Mouse (Mus musculus) olfactory bulb, adult 2 months (tissue): Measurements from ENCODE around the gene Slc36a3. TPM values are rescaled to one million over a fixed set of nuclear protein-coding genes. Genes with fewer than 3 reads are reported as not detected.

Experiments used
- H3K27ac ChIP-seq: fragments of 200-500 bp; 2 replicates; pipeline ENCODE4 v1.5.1; 2012; ENCODE audit warnings: low read depth, low read length; ENCODE audit not compliant: insufficient read depth
- H3K4me1 ChIP-seq: fragments of 200-500 bp; 2 replicates; pipeline ENCODE4 v1.6.1; 2012; ENCODE audit warnings: low read length; ENCODE audit not compliant: control insufficient read depth, insufficient read depth
- H3K4me3 ChIP-seq: fragments of 200-500 bp; 2 replicates; pipeline ENCODE4 v1.5.1; 2012; ENCODE audit warnings: mild to moderate bottlenecking, low read depth, low read length, moderate library complexity; ENCODE audit not compliant: insufficient read depth
- CTCF ChIP-seq: fragments of 200-500 bp; IDR thresholded peaks from 2 replicates; pipeline ENCODE4 v1.5.1; 2012; ENCODE audit warnings: low read depth, mild to moderate bottlenecking, low read length, moderate library complexity; ENCODE audit not compliant: insufficient read depth
- POLR2A ChIP-seq: fragments of 200-500 bp; IDR thresholded peaks from 2 replicates; pipeline ENCODE4 v1.6.1; 2012; ENCODE audit warnings: mild to moderate bottlenecking, low read depth, low read length, moderate library complexity; ENCODE audit not compliant: insufficient read depth
- WGBS: fragments of 180-500 bp; shearing (Covaris S2); methylation state at CpG from one replicate; pipeline ENCODE4 v1.1.7; 2018; 5-methylcytosine and 5-hydroxymethylcytosine counted together
- polyA plus RNA-seq: library from polyadenylated mRNA; stranded (reverse); fragments of >200 nt; gene quantifications from 2 replicates; pipeline ENCODE4 v1.2.4, GENCODE M21; 2012; ENCODE audit warnings: low replicate concordance; ENCODE audit not compliant: missing spikeins, insufficient read depth, insufficient read length

The Slc36a3 gene
- polyA plus RNA-seq, 1 experiment = not detected

DNA sequence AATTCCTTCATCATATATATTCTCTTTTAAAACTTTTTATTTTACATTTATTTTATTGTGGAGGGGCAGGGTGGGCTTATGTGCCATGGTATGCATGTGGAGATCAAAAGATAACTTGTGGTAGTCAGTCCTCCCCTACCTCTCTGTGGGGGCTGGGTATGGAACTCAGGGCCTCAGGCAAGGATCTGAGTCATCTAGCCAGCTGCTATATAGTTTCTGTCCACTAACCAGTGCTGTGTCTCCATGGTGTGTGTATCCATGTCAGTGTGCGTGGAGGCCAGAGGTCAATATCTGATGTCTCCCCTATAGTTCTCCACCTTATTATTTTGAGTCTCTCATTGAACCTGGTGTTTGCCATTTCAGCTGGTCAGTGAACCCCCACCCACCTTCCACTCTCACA is 17.1 kb downstream of the Slc36a3 start:
- TF ChIP-seq POLR2A (no peak), CTCF (no peak)
- 93% methylated on average over 1 of the region's 1 CpGs for WGBS
- Histone ChIP-seq H3K4me1 (peaks cover 4% of the 10 kb centered on the region), H3K4me3 (no peak overlapping the region), H3K27ac (no peak overlapping the region)

DNA sequence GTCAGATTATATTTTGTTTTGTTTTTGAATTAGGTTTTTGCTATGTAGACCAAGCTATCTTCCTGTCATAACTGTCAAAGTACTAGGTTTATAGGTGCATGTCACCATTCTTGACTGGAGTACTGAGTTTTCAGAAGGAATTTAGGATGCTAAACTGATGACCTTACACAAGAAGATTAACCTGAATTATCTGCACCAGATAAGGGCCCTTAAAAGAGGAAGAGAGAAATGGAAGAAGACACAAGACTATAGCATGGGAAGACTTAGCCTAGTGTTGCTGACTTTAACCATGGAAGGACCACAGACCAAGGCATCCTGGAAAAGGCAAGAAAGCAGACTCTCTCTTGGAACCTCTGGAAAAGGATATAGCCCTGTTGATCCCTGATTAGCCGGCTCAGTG is 18.3 kb downstream of the Slc36a3 start:
- H3K4me1 ChIP-seq = peaks cover 6% of the 10 kb centered on the region
- WGBS = 94% methylated on average over 1 of the region's 1 CpGs
- TF ChIP-seq CTCF = no peak
- no peak for TF ChIP-seq POLR2A
- H3K4me3 ChIP-seq = no peak overlapping the region
- no peak overlapping the region for H3K27ac ChIP-seq

- TF ChIP-seq CTCF (no peak), POLR2A (no peak)
- WGBS = 91% methylated on average over 1 of the region's 1 CpGs
- Histone ChIP-seq H3K4me1 (peaks cover 7% of the 10 kb centered on the region; the same call in 1 of the 2 replicates), H3K4me3 (no peak overlapping the region), H3K27ac (no peak overlapping the region)
These were observed 19.6 kb downstream of the Slc36a3 start for GRCm38 (mm10) chr11:55131946-55132345.

DNA sequence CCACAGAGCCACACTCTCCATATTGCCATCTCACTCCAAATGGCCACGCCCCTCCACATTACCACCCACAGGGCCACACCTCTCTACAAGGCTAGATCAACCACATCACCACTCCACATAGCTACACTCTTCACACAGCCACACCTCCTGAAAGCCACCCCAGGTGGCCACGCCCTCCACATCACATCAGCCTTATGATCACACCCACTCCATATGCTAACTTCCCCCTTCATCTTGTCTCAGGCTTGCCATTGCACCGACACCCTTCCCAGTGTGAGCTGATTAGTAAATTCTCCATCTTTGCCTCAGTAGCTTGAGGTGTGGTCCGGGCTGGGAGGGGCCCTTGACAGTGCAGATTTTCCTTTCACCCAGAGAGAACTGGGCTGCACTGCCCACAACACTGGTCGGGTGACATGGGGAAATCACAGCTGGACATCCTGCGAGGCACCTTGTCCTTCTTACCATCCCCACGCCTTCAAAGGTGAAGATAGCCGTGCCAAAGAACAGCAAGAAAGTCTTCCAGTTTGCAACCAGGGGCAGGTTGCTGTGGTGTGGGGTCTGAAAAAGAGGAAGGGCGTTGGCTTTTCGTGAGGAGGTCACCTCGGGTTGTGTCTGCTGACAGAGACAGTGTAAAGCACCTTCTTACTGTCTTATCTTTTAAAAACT is 20.3 kb downstream of the Slc36a3 start:
- no peak for TF ChIP-seq POLR2A
- no peak for TF ChIP-seq CTCF
- 92% methylated on average over 11 of the region's 11 CpGs for WGBS
- Histone ChIP-seq H3K4me1 (peaks cover 5% of the 10 kb centered on the region; the same call in 1 of the 2 replicates), H3K27ac (no peak overlapping the region), H3K4me3 (no peak overlapping the region)

- H3K27ac ChIP-seq = no peak overlapping the region
- WGBS = 52% methylated on average over 3 of the region's 3 CpGs
- H3K4me1 ChIP-seq = peaks cover 5% of the 10 kb centered on the region; the same call in 1 of the 2 replicates
- TF ChIP-seq POLR2A (no peak), CTCF (no peak)
- no peak overlapping the region for H3K4me3 ChIP-seq
These were observed 23.1 kb downstream of the Slc36a3 start for GRCm38 (mm10) chr11:55128411-55128810.

DNA sequence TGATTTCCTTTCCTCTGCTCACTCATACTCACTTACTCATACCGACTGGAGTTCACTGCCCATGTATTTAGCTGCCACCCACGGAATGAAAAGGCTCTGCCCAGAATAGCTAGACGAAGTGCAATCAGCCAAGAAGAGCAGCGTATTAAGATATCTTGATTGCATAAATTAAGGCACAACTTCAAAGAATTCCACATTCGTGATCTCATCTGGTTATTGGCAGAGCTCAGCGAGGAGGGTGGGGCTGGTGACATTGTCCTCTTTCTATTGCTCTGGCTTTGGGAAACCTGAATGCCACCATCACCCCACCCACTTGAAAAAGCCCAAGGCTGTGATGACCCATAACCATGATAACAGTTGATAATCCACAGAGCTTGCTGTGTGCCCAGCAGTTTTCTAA is 23.6 kb downstream of the Slc36a3 start:
- TF ChIP-seq POLR2A (no peak), CTCF (no peak)
- no peak overlapping the region for H3K27ac ChIP-seq
- WGBS = 15% methylated on average over 6 of the region's 6 CpGs
- peaks cover 5% of the 10 kb centered on the region; the same call in 1 of the 2 replicates for H3K4me1 ChIP-seq
- H3K4me3 ChIP-seq = no peak overlapping the region

DNA sequence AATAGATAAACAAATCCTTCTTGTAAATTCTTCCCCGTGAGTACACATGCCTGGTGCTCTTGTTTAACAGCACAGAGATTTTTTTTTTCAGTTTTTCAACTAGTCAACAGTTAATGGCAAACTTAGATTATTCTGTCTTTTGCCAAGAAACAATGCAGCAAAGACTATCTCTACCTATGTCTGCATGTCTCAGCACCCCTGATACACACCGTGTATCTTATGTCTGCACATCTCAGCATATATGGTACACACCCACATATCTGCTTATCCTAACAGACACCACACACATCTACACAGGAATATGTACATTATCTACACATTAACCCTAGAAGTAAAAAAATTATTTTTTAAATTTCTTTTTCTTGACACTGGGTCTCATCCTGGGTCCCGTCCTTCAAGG is 24.8 kb downstream of the Slc36a3 start:
- no peak overlapping the region for H3K4me3 ChIP-seq
- H3K4me1 ChIP-seq = peaks cover 5% of the 10 kb centered on the region; the same call in 1 of the 2 replicates
- WGBS = 87% methylated on average over 3 of the region's 3 CpGs
- TF ChIP-seq POLR2A (no peak), CTCF (no peak)
- H3K27ac ChIP-seq = no peak overlapping the region

- Histone ChIP-seq H3K27ac (no peak overlapping the region; the same call in 1 of the 2 replicates), H3K4me3 (no peak overlapping the region), H3K4me1 (peaks cover 4% of the 10 kb centered on the region)
- WGBS = 78% methylated on average over 1 of the region's 1 CpGs
- TF ChIP-seq POLR2A (no peak), CTCF (no peak)
These were observed 30.1 kb downstream of the Slc36a3 start for GRCm38 (mm10) chr11:55121430-55121829.

GRCm38 (mm10) chr11:55120821-55121271 is 30.7 kb downstream of the Slc36a3 start:
- H3K27ac ChIP-seq = peak overlapping the region; percentile 49; the same call in 1 of the 2 replicates
- 66% methylated on average over 8 of the region's 8 CpGs for WGBS

More at GRCm38 (mm10) chr11:55120821-55121271, 30.7 kb downstream of the Slc36a3 start:
- Histone ChIP-seq H3K4me3 (no peak overlapping the region), H3K4me1 (peaks cover 4% of the 10 kb centered on the region)
- TF ChIP-seq CTCF = no peak
- TF ChIP-seq POLR2A = no peak
